Comparison of ENCODE assay signal across 8 mouse cellular contexts in genomic region chr14:117520706-117521105, GRCm38 (mm10).
"Had no signal": no experiment of that assay in that cellular context is flagged by ENCODE, and none has a peak within 500 bp of the region (broad histone marks: within the 10 kb centered on the region; RNA-seq: fewer than 3 reads in every experiment).

No protein-coding gene starts in this region.

- DNase-seq: layer of hippocampus, adult 9-11 months; layer of hippocampus, postnatal 36 days; lung, adult 18-20 months; right cerebral cortex, postnatal 14 days; thymus, postnatal 4 days had no signal

- H3K4me3 ChIP-seq: limb, embryonic 15.5 days; midbrain, embryonic 13.5 days had no signal

- H3K4me1 ChIP-seq: limb, embryonic 15.5 days; midbrain, embryonic 13.5 days had no signal

- H3K27ac ChIP-seq: limb, embryonic 15.5 days; liver, embryonic 14.5 days; midbrain, embryonic 13.5 days had no signal
